Mouse (Mus musculus): ENCODE data around the gene Cd200. TPM values are rescaled to one million over a fixed set of nuclear protein-coding genes. Genes with fewer than 3 reads are reported as not detected.

Gene Cd200
- total RNA-seq, 2 experiments from 2014 or later = 175 to 176 TPM

DNA sequence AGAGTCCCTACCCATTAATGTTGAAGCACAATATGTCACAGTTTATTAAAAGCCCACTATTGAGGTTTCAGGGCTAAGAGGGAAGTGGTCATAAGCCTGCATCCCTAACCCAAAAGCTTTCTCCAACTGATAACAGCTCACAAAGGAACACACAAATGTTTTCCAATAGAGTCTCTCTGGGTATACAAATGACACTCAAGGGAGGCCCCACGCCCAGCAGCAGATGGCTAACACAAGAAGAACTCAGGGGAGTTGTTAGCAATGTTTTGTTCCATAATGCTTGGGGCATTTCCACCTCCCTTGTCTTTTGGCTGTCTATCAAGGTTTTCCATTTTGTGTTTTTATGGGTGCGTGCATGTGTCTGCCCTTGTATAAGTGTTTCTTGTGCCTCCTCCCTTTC lies 64.0 kb downstream of the Cd200 start:
- no peak for DNase-seq (ENCODE audit: low spot score in 2 of 2)

DNA sequence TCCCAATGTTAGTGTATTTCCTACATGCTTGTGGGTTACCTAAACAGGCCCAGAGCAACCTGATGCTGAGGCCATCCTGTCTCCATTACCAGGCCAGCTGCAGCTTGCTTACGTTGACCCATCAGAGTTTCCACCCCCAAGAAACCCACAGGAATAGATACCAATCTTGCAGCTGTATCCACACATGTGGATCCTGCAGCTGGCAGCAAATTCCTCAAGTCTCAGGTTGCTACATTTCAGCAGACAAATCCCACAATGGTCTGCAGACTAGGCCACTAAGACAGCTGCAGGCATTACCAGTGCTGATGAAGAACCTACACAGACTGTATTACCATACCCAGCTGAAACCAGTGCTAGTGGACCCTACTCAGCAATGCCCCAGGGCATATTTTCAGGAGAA lies 72.4 kb downstream of the Cd200 start:
- DNase-seq (ENCODE audit: low spot score in 2 of 2) = no peak

DNA sequence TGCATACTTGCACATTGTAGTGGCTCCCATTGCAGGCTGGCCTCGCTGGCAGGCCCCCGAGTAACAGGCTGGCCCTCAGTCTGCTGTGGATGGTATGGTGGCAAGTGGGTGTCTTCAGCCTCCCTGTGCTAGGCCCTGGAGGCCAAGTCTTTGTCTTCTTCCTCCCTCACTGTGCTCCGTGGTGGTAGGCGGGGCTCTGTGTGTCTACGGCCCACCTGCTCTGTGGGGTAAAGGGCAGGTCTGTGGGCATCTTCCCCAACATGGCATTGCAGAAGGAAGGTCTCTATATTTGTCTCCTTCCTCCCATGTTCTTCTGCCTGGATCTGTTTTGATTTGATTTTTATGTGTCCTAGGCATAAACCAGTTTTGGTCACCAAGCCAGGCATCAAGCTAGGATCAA lies 74.0 kb downstream of the Cd200 start:
- no peak for DNase-seq (ENCODE audit: low spot score in 2 of 2)

GRCm38 (mm10) chr16:45334376-45334765 lies 74.5 kb downstream of the Cd200 start:
- no peak for DNase-seq (ENCODE audit: low spot score in 2 of 2)

DNA sequence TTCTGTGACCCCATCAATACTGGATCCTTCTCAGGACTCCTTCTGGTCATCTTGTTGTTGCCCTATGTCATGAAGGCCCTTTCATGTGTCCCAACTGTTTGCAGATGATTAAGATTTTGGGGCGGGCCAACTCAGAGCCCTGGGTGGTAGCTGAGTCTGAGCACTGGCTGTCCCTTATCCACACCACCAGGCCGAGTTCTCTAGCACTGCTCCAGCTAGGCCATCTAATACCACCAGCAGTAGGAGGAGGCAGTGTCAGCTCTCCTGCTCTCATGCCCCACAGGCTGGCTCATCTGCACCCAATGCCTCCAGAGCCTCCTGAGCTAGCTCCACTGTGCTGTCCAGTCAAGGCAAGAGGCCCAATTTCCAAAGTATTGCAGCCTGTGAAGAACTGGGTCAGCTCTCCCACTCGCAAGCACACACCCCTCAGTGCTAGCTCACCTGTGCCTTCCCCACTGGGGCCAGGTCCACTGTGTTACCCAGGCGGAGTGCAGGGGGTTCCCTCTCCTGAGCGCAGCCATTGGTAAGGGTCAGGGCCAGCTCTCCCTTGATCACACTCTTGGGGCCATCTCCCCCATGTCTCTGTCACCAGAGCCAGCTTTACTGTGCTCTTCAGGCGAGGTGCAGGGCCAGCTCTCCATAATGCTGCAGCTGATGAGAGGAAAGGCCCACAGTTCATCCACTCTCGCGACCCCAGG lies 75.0 kb downstream of the Cd200 start:
- DNase-seq (ENCODE audit: low spot score in 2 of 2) = no peak

GRCm38 (mm10) chr16:45332591-45332990 lies 76.3 kb downstream of the Cd200 start:
- no peak for DNase-seq (ENCODE audit: low spot score in 2 of 2)

Other genes with a start within 250 kb of the Cd200 start
- under 1 TPM; 0.13 to 0.14 TPM for gene Btla, start 184.7 kb downstream of the Cd200 start, total RNA-seq (2021)
- under 1 TPM; 0.11 to 0.25 TPM for gene Gm609, start 83.9 kb upstream of the Cd200 start, total RNA-seq (2021)
- not detected for gene Gm17783, start 123.0 kb upstream of the Cd200 start, total RNA-seq (2021)
- not detected for gene Slc9c1, start 126.3 kb upstream of the Cd200 start, total RNA-seq (2021)
- gene Gcsam, start 201.3 kb upstream of the Cd200 start, total RNA-seq (2021) = not detected
- not detected for gene BC016579, start 245.0 kb upstream of the Cd200 start, total RNA-seq (2021)